Mouse (Mus musculus) layer of hippocampus, postnatal 25 days (tissue): ENCODE measurements around the gene Xlr3c. TPM values are rescaled to one million over a fixed set of nuclear protein-coding genes. Genes with fewer than 3 reads are reported as not detected.
"Not testable (repeated sequence)": the region's sequence is repeated elsewhere in the genome, so short reads cannot be mapped to it uniquely, and the experiment has no call there.

ENCODE experiments used
- DNase-seq, 2 experiments: peaks; one replicate each; pipeline ENCODE4 v3.0.0; 2022; ENCODE audit warnings: mixed read lengths in 2 of 2, low spot score in 1 of 2; ENCODE audit errors: extremely low spot score in 1 of 2
- total RNA-seq, 2 experiments: library from RNA; stranded (reverse); gene quantifications; 2 replicates each; pipeline ENCODE4 v1.2.3; 2021

Gene Xlr3c
- total RNA-seq, result under 1 TPM in 1 of 2 experiments, not detected in 1; 0.76 TPM

GRCm38 (mm10) chrX:73265270-73265669 is at the start of gene Xlr3c:
Gene Xlr3c (minus strand): TSS chrX:73265390.
- not testable (repeated sequence) for DNase-seq

GRCm38 (mm10) chrX:73312522-73312921 is 47.3 kb upstream of the Xlr3c start:
- peak in 1 of 2 experiments; percentile 35 for DNase-seq

- DNase-seq, result not testable (repeated sequence)
Measured at GRCm38 (mm10) chrX:73295745-73296144, 30.6 kb upstream of the Xlr3c start.

GRCm38 (mm10) chrX:73292876-73293275 is 27.7 kb upstream of the Xlr3c start, which contains the start of the genes Xlr5a and Xlr5c:
Gene Xlr5a (minus strand): TSS chrX:73292976.
Gene Xlr5c (minus strand): TSS chrX:73292976.
- DNase-seq, result not testable (repeated sequence)

- not testable (repeated sequence) for DNase-seq
Measured at GRCm38 (mm10) chrX:73262428-73262827, 2.8 kb downstream of the Xlr3c start.

GRCm38 (mm10) chrX:73242821-73243325 is 22.3 kb downstream of the Xlr3c start, which contains the start of gene Xlr4c:
Gene Xlr4c (minus strand): TSS chrX:73243130.
- not testable (repeated sequence) for DNase-seq

GRCm38 (mm10) chrX:73229288-73229687 is 35.9 kb downstream of the Xlr3c start:
- no peak for DNase-seq

GRCm38 (mm10) chrX:73228606-73229214 is 36.5 kb downstream of the Xlr3c start:
- peak in 1 of 2 experiments; percentile 21 for DNase-seq

GRCm38 (mm10) chrX:73227914-73228605 is 37.1 kb downstream of the Xlr3c start, which contains the start of gene F8a:
Gene F8a (plus strand): TSS chrX:73228291.
- DNase-seq, result peak; percentile 52 to 60

- no peak for DNase-seq
Measured at GRCm38 (mm10) chrX:73225365-73225764, 39.8 kb downstream of the Xlr3c start.

GRCm38 (mm10) chrX:73213819-73214564 is 51.2 kb downstream of the Xlr3c start, which contains the start of gene Xlr4b:
Gene Xlr4b (plus strand): TSS chrX:73214333.
- DNase-seq, result not testable (repeated sequence)

Other genes starting within 250 kb of the Xlr3c start
- under 1 TPM; 0.25 to 0.38 TPM for gene Pnma5, start 228.3 kb downstream of the Xlr3c start, total RNA-seq
- gene Pnma3, start 200.6 kb downstream of the Xlr3c start, total RNA-seq, result 10 to 100 TPM; 15.7 to 25.1 TPM
- 1 to 10 TPM in 1 of 2 experiments, not detected in 1; 2.7 TPM for gene Xlr4a, start 182.9 kb downstream of the Xlr3c start, total RNA-seq
- gene Xlr3a, start 168.3 kb downstream of the Xlr3c start, total RNA-seq, result 1 to 10 TPM; 2.0 to 3.4 TPM
- gene Gm14685, start 148.3 kb downstream of the Xlr3c start, total RNA-seq, result 1 to 10 TPM; 2.9 to 3.1 TPM
- not detected for gene Xlr5b, start 116.6 kb downstream of the Xlr3c start, total RNA-seq
- gene DXBay18, start 115.9 kb downstream of the Xlr3c start, total RNA-seq, result 1 to 10 TPM in 1 of 2 experiments, under 1 TPM in 1; 0.63 to 1.3 TPM
- not detected for gene Spin2d, start 88.4 kb downstream of the Xlr3c start, total RNA-seq
- 10 to 100 TPM in 1 of 2 experiments, 1 to 10 TPM in 1; 5.5 to 14.6 TPM for gene Xlr3b, start 73.2 kb downstream of the Xlr3c start, total RNA-seq
- 1 to 10 TPM in 1 of 2 experiments, under 1 TPM in 1; 0.84 to 1.4 TPM for gene Xlr4b, start 51.1 kb downstream of the Xlr3c start, total RNA-seq
- 10 to 100 TPM; 15.0 to 16.0 TPM for gene F8a, start 37.1 kb downstream of the Xlr3c start, total RNA-seq
- gene Xlr4c, start 22.3 kb downstream of the Xlr3c start, total RNA-seq, result 1 to 10 TPM in 1 of 2 experiments, under 1 TPM in 1; 0.37 to 1.4 TPM
- gene Xlr5a, start 27.6 kb upstream of the Xlr3c start, total RNA-seq, result not detected
- gene Xlr5c, start 27.6 kb upstream of the Xlr3c start, total RNA-seq, result not detected
- not detected for gene Gm45015, start 71.5 kb upstream of the Xlr3c start, total RNA-seq
- gene Zfp275, start 77.2 kb upstream of the Xlr3c start, total RNA-seq, result 10 to 100 TPM; 11.2 to 12.2 TPM
- gene Gm18336, start 133.3 kb upstream of the Xlr3c start, total RNA-seq, result under 1 TPM in 1 of 2 experiments, not detected in 1; 0.16 TPM
- 1 to 10 TPM; 1.6 to 3.1 TPM for gene Zfp92, start 145.7 kb upstream of the Xlr3c start, total RNA-seq
- not detected for gene Trex2, start 170.0 kb upstream of the Xlr3c start, total RNA-seq
- 1 to 10 TPM; 6.9 to 7.5 TPM for gene Haus7, start 193.7 kb upstream of the Xlr3c start, total RNA-seq
- gene Bgn, start 218.2 kb upstream of the Xlr3c start, total RNA-seq, result 10 to 100 TPM; 16.7 to 17.4 TPM
- 100 to 1,000 TPM; 145 to 149 TPM for gene Atp2b3, start 237.7 kb upstream of the Xlr3c start, total RNA-seq